Mouse (Mus musculus) midbrain, embryonic 15.5 days (tissue): ENCODE results near the gene Lta. TPM values are rescaled to one million over a fixed set of nuclear protein-coding genes. Genes with fewer than 3 reads are reported as not detected.
"Not testable (repeated sequence)": the region's sequence is repeated elsewhere in the genome, so short reads cannot be mapped to it uniquely, and the experiment has no call there.

Source experiments
- ATAC-seq: fragments of 200-750 bp; cut with Nextera tagmentation; replicated peaks from 2 replicates; pipeline ENCODE4 v1.8.0; 2017; ENCODE audit warnings: moderate TSS enrichment
- H3K27ac ChIP-seq: fragments of 300-500 bp; sonication (generic); 2 replicates; pipeline ENCODE4 v1.5.1; 2015; ENCODE audit warnings: mild to moderate bottlenecking, inconsistent platforms
- H3K27me3 ChIP-seq: fragments of 300-500 bp; sonication (generic); replicated peaks from 2 replicates; pipeline ENCODE4 v1.6.1; 2015; ENCODE audit warnings: inconsistent platforms
- H3K36me3 ChIP-seq: fragments of 300-500 bp; sonication (generic); replicated peaks from 2 replicates; pipeline ENCODE4 v1.6.1; 2015; ENCODE audit warnings: inconsistent platforms
- H3K4me1 ChIP-seq: fragments of 300-500 bp; sonication (generic); 2 replicates; pipeline ENCODE4 v1.6.1; 2015; ENCODE audit warnings: inconsistent platforms
- H3K4me2 ChIP-seq: fragments of 300-500 bp; sonication (generic); 2 replicates; pipeline ENCODE4 v1.6.1; 2015; ENCODE audit warnings: inconsistent platforms, mild to moderate bottlenecking, moderate library complexity
- H3K4me3 ChIP-seq: fragments of 300-500 bp; sonication (generic); 2 replicates; pipeline ENCODE4 v1.5.1; 2015; ENCODE audit warnings: mild to moderate bottlenecking, inconsistent platforms
- H3K9ac ChIP-seq: fragments of 300-500 bp; sonication (generic); 2 replicates; pipeline ENCODE4 v1.6.1; 2015; ENCODE audit warnings: mild to moderate bottlenecking, inconsistent platforms
- H3K9me3 ChIP-seq: fragments of 300-500 bp; sonication (generic); 2 replicates; pipeline ENCODE4 v1.6.1; 2016; ENCODE audit warnings: inconsistent platforms
- WGBS: fragments of 180-500 bp; shearing (Covaris S2); methylation state at CpG from one replicate; pipeline ENCODE4 v1.1.7; 2015; ENCODE audit warnings: mixed read lengths; 5-methylcytosine and 5-hydroxymethylcytosine counted together
- polyA plus RNA-seq: library from polyadenylated mRNA; unstranded; fragments of >200 nt; fragmentation: Nextera tagmentation; extraction: Ambion mirVana; gene quantifications from 2 replicates; pipeline ENCODE4 v1.2.1, GENCODE M21; 2015

Gene Lta
- polyA plus RNA-seq, 1 experiment from 2014 or later, result 0.32 TPM

- H3K4me1 ChIP-seq, result peaks cover 48% of the 10 kb centered on the region
- H3K27ac ChIP-seq, result peak within 1 kb of the TSS; percentile 93
- H3K9ac ChIP-seq, result peak within 1 kb of the TSS; percentile 70
- peak within 1 kb of the TSS; percentile 56 for H3K4me3 ChIP-seq
- no peaks in the 10 kb centered on the region for H3K36me3 ChIP-seq
- H3K4me2 ChIP-seq, result peak within 1 kb of the TSS; percentile 97
- peak; percentile 83 for ATAC-seq
- under 1% methylated on average over 35 of the region's 35 CpGs for WGBS
- no peaks in the 10 kb centered on the region for H3K27me3 ChIP-seq
- H3K9me3 ChIP-seq, result no peaks in the 10 kb centered on the region
Observed at GRCm38 (mm10) chr17:35235614-35236389, 30.7 kb upstream of the Lta start, which contains the start of gene Nfkbil1. TSS of gene Nfkbil1 (minus strand) at chr17:35235792.

DNA sequence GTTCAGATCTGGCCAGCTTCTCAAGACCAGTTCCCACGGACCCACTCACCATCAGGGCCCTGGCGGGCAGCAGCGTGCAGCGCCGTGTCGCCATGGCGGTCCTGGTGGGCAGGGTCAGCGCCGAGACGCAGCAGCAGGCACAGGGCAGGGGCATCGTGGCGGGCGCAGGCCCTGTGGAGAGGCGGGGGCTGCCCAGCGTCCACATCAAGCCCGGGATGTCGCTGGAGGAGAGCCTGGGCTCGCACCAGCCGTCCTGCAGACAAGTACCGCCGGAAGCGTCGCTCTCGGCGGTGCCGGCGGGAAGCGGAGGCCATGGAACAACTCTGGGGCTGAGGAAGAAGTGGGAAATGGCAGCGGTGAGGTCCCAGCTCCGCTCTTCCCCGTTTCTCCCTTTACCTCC lies 29.8 kb upstream of the Lta start:
- peaks cover 40% of the 10 kb centered on the region for H3K4me1 ChIP-seq
- H3K4me3 ChIP-seq, result peak overlapping the region; percentile 56
- H3K9me3 ChIP-seq, result no peaks in the 10 kb centered on the region
- 0 out of 2 replicates have a peak, but pooled peaks have one; percentile 2 for ATAC-seq
- peak overlapping the region; percentile 70 for H3K9ac ChIP-seq
- peak overlapping the region; percentile 97 for H3K4me2 ChIP-seq
- 4% methylated on average over 31 of the region's 31 CpGs for WGBS
- peaks cover 3% of the 10 kb centered on the region; the same call in 1 of the 2 replicates for H3K36me3 ChIP-seq
- H3K27me3 ChIP-seq, result no peaks in the 10 kb centered on the region
- peak overlapping the region; percentile 93 for H3K27ac ChIP-seq

DNA sequence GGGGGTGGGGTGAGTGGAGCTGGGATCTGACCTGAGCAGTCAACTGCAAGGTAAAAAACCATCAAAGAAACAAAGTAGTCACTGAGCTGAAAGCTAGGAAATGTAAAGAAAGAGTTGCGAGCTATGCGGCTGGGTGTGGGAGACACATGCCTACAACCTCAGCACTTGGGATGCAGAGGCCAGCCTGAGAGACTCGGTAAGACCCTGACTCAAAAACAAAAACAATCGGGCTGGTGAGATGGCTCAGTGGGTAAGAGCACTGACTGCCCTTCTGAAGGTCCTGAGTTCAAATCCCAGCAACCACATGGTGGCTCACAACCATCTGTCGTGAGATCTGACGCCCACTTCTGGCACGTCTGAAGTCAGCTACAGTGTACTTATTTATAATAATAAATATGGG lies 28.9 kb upstream of the Lta start:
- Histone ChIP-seq H3K4me2 (peak overlapping the region; percentile 97; the same call in 1 of the 2 replicates), H3K4me3 (peak overlapping the region; percentile 56; the same call in 1 of the 2 replicates), H3K4me1 (peaks cover 40% of the 10 kb centered on the region)
- H3K36me3 ChIP-seq, H3K27ac ChIP-seq, ATAC-seq, H3K27me3 ChIP-seq, H3K9me3 ChIP-seq, H3K9ac ChIP-seq: not testable (repeated sequence)
- 87% methylated on average over 7 of the region's 7 CpGs for WGBS

GRCm38 (mm10) chr17:35233114-35233980 lies 28.2 kb upstream of the Lta start, which contains the start of gene Atp6v1g2:
TSS of gene Atp6v1g2 (plus strand) at chr17:35233660.
- Histone ChIP-seq H3K4me1 (peaks cover 40% of the 10 kb centered on the region), H3K9ac (peak within 1 kb of the TSS; percentile 70; the same call in 1 of the 2 replicates), H3K27me3 (no peaks in the 10 kb centered on the region), H3K4me3 (peak within 1 kb of the TSS; percentile 56), H3K36me3 (peaks cover 10% of the 10 kb centered on the region; the same call in 1 of the 2 replicates), H3K27ac (peak within 1 kb of the TSS; percentile 93; the same call in 1 of the 2 replicates), H3K4me2 (peak within 1 kb of the TSS; percentile 97), H3K9me3 (no peaks in the 10 kb centered on the region)
- WGBS, result 78% methylated on average over 18 of the region's 18 CpGs
- no peak for ATAC-seq

DNA sequence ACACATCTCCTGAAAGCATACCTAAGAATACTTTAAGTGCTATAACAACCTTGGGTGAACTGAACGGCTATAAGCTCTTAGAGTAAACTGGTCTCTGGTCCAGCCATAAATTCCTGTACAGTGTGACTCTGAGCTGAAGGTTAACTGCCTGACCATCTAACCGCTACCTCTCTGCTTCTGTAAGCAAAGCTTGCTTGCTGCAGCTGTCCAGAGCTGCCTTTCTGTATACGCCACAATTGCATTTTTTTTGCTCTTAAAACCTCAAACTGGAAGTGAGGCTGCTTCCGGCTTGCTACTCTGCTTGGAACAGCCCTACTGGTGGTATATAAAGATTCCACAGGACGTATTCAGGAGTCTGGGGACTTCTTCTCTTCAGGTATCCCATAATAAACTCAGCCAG lies 27.5 kb upstream of the Lta start:
- Histone ChIP-seq H3K9me3 (no peaks in the 10 kb centered on the region), H3K4me1 (peaks cover 40% of the 10 kb centered on the region), H3K4me2 (0 out of 2 replicates have a peak overlapping the region, but pooled peaks have one; percentile 31), H3K36me3 (peaks cover 14% of the 10 kb centered on the region), H3K9ac (no peak overlapping the region), H3K27ac (no peak overlapping the region), H3K4me3 (no peak overlapping the region), H3K27me3 (no peaks in the 10 kb centered on the region)
- ATAC-seq, result no peak
- WGBS, result 85% methylated on average over 5 of the region's 5 CpGs

DNA sequence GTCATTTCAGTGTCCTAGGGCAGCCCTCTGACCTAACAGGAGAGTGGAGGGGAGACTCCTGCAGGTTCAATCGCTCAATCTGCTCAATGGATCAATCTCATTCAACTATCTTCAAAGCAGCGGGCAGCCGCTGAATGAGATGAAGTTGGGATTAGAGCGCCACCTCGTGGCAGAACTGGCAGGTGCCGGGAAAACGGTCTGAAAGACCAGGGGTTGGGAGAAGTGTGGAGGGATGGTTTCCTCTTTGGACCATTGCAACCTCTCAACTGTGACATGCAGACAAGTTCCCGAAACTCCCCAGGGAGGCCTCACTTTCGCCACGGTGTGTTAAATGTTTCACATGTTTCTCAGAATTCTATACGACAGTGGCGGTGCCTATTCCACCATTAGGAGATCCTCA lies 26.9 kb upstream of the Lta start:
- no peak overlapping the region for H3K9ac ChIP-seq
- peak overlapping the region; percentile 31 for H3K4me2 ChIP-seq
- 0 out of 2 replicates have a peak overlapping the region, but pooled peaks have one; percentile 15 for H3K4me3 ChIP-seq
- ATAC-seq, result no peak
- H3K27ac ChIP-seq, result no peak overlapping the region
- peaks cover 35% of the 10 kb centered on the region for H3K4me1 ChIP-seq
- WGBS, result 14% methylated on average over 12 of the region's 12 CpGs
- H3K9me3 ChIP-seq, result no peaks in the 10 kb centered on the region
- H3K27me3 ChIP-seq, result no peaks in the 10 kb centered on the region
- H3K36me3 ChIP-seq, result peaks cover 18% of the 10 kb centered on the region

DNA sequence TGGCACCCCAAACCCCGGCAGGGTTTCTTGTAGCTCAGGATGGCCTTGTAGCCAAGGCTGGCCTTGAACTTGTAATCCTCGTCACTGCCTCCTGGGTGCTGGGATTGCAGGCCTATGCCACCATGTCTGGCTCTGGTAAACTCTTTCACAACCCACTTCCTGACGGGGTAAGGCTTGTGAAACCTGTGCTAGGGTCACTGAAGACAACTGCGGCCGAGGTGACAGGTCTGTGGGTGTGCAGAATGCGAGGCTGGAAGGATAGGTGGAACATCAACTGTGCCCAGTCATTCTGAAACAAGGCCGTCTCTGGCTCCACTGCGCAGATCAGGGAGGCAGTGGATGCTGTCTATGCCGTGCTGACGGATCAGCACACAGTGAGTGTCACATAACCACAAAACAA lies 25.9 kb upstream of the Lta start:
- Histone ChIP-seq H3K4me3 (no peak overlapping the region), H3K9me3 (no peaks in the 10 kb centered on the region), H3K4me2 (no peak overlapping the region), H3K4me1 (peaks cover 32% of the 10 kb centered on the region), H3K27me3 (no peaks in the 10 kb centered on the region), H3K27ac (no peak overlapping the region), H3K9ac (no peak overlapping the region), H3K36me3 (peaks cover 18% of the 10 kb centered on the region)
- ATAC-seq, result no peak
- WGBS, result 96% methylated on average over 10 of the region's 10 CpGs

DNA sequence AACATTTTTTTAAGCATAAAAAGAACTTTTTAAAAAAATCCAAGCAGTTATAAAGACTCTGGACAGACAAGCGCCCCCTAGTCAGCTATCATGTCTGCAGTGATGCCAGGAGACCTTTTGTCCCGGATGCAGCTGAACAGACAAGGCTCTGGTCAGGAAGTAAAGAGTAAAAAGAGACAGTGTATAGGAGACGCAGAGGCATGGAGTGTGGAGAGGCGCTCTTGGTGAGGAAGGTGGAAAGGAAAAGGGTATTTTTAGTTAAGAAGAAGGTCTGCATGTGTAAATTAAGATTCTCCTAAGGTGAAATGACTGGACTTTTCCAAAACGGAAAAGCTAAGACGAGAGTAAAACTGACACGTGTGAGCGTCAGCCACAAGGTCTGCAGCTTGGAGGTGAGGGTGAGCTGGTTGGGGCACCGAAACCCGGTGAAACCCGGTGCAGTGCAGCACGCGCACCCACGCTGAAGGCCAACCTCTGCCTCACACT lies 21.5 kb upstream of the Lta start:
- H3K36me3 ChIP-seq, result peaks cover 18% of the 10 kb centered on the region

DNA sequence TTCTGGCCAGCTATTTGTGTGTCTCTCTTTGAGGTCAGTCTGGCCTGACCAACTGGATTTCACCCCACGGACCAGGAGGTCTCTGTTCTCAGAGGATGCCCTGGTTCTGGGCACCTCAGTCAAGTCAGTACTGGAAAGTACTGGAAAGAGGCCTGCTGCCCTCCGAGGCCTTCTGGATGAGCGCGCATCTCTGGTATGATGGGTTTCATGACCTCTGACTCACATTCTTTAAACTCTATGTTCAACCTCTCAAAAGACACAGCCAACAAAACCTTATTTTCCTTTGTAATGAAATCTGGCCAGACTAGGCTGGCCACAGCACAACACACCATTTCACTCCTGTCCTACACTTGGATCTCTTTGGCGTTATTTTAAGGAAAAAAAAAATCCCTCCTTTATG lies 20.3 kb upstream of the Lta start:
- Histone ChIP-seq H3K36me3 (peaks cover 18% of the 10 kb centered on the region), H3K27ac (no peak overlapping the region), H3K4me3 (no peak overlapping the region), H3K9ac (no peak overlapping the region), H3K9me3 (no peaks in the 10 kb centered on the region), H3K4me1 (no peaks in the 10 kb centered on the region), H3K27me3 (no peaks in the 10 kb centered on the region), H3K4me2 (no peak overlapping the region)
- ATAC-seq, result no peak
- WGBS, result 96% methylated on average over 5 of the region's 5 CpGs

More for the DNA sequence above, 21.5 kb upstream of the Lta start:
- H3K9me3 ChIP-seq, result no peaks in the 10 kb centered on the region
- no peak overlapping the region for H3K4me3 ChIP-seq
- 89% methylated on average over 14 of the region's 14 CpGs for WGBS
- H3K27me3 ChIP-seq, result no peaks in the 10 kb centered on the region
- ATAC-seq, result no peak
- no peak overlapping the region for H3K4me2 ChIP-seq
- H3K9ac ChIP-seq, result no peak overlapping the region
- H3K4me1 ChIP-seq, result peaks cover under 1% of the 10 kb centered on the region; the same call in 1 of the 2 replicates
- no peak overlapping the region for H3K27ac ChIP-seq

DNA sequence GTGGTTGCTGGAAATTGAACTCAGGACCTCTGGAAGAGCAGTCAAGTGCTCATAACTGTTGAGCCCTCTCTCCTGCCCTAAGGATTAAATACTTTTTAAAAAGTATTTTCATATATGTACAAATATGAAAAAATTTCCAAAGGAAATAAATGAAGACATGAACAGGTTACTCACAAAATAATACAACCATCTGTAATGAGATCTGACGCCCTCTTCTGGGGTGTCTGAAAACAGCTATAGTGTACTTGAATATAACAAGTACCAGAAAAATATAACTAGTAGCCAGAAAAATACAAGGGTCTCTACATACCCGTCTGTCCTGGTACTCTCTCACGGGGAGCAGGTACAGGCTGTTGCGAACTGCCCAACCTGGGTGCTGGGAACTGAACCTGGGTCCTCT lies 19.5 kb upstream of the Lta start:
- Histone ChIP-seq H3K9me3 (no peaks in the 10 kb centered on the region), H3K36me3 (peaks cover 20% of the 10 kb centered on the region), H3K4me3 (no peak overlapping the region), H3K9ac (no peak overlapping the region), H3K4me1 (no peaks in the 10 kb centered on the region), H3K27me3 (no peaks in the 10 kb centered on the region), H3K27ac (no peak overlapping the region), H3K4me2 (no peak overlapping the region)
- WGBS, result 96% methylated on average over 4 of the region's 4 CpGs
- ATAC-seq, result no peak

- H3K9ac ChIP-seq, result no peak overlapping the region
- 84% methylated on average over 6 of the region's 6 CpGs for WGBS
Observed at GRCm38 (mm10) chr17:35222299-35222698, 17.1 kb upstream of the Lta start.

More at GRCm38 (mm10) chr17:35222299-35222698, 17.1 kb upstream of the Lta start:
- Histone ChIP-seq H3K27me3 (no peaks in the 10 kb centered on the region), H3K27ac (no peak overlapping the region), H3K4me1 (no peaks in the 10 kb centered on the region), H3K4me2 (no peak overlapping the region), H3K36me3 (0 out of 2 replicates have a peak, but pooled peaks cover 9% of the 10 kb centered on the region), H3K9me3 (no peaks in the 10 kb centered on the region), H3K4me3 (no peak overlapping the region)
- no peak for ATAC-seq
